Mouse (Mus musculus) spleen, postnatal 36 days (tissue): ENCODE measurements at regions not wholly inside any gene's neighbourhood (a gene's known extent, or its start where the extent isn't known, plus 50 kb on each side); places are given as distances from the start of the nearest gene placed in this dataset.

Experiments
- DNase-seq, 2 experiments: peaks; one replicate each; pipeline ENCODE4 v3.0.0; 2022; ENCODE audit warnings: low spot score in 2 of 2, mixed read lengths in 1 of 2

GRCm38 (mm10) chr2:47945061-47945460 is 868.8 kb upstream of the Acvr2a start:
- no peak for DNase-seq

GRCm38 (mm10) chr2:47991132-47991531 is 822.8 kb upstream of the Acvr2a start:
- no peak for DNase-seq

DNA sequence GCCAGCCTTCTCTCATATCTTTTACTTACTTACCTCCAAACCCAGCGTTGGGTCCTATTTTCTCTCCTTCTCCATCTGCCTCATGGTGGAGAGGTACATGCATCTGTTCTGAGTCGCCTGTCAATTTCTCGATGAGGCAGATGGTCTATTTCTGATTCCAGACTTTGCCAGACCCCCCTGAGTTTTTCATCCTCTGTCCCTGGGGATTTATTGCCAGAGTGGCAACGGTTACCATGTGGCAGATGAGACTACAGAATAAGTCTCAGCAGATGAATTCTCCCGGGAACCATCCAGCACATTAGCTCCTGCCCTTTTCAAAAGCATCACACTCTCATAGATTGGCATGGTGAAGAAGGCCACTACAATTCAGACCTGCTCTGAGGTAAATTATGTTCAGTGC is 819.7 kb upstream of the Acvr2a start:
- no peak for DNase-seq

- no peak for DNase-seq
These were observed 812.7 kb upstream of the Acvr2a start for GRCm38 (mm10) chr2:48001230-48001629.

DNA sequence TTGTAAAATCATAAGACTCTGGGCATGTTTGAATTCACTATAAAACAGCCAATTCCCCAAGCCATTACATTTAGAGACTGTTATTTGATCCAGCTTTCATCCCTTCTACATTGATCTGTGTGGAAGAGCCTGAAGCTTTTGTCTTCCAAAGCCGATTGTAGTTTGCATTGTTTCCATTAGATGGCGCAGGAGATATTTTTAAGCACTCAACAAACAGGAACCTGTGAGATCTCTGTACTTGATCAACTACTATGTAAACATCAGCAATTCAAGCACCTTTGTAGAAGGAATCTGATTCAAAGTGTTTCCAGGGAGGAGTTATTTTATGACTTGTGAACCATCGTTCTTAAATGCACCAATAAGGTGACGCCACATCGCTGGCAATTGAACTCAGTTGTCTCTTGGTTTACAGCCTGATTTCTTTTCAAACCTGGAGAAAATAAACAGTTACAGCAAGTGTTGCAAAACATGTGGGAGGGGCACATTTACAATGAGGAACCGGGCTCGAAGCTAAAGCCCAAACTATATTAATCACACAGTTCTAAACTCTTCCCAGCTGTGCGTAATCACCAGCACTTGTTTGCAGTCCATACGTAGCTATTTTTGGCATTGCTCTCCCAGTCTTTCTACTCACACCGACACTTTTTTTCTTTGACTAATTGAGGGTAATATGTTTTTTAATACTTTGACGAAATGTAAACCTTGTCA is 812.0 kb upstream of the Acvr2a start:
- DNase-seq, result peak; percentile 2 to 3

DNA sequence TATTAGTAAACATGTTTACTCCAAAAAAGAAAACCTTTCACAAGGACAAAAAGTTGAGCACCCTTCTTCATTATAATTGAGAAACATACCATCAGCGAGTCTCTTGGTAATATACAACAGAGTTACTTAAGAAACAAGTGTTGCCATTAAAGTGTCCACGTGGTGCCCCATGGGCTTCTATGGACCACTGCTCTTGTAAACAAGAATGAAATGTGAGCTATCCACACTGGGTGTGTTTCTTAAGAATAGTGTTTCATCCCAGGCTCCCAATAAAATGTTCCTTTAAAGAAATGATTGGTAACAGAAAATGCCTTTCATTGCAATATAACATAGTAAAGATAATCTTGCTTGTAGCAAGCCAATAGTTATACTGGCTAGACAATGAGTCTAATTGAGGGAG is 803.6 kb upstream of the Acvr2a start:
- DNase-seq, result no peak

- DNase-seq, result no peak
These were observed 786.4 kb upstream of the Acvr2a start for GRCm38 (mm10) chr2:48027559-48027958.

GRCm38 (mm10) chr2:48061375-48061774 is 752.5 kb upstream of the Acvr2a start:
- no peak for DNase-seq

DNA sequence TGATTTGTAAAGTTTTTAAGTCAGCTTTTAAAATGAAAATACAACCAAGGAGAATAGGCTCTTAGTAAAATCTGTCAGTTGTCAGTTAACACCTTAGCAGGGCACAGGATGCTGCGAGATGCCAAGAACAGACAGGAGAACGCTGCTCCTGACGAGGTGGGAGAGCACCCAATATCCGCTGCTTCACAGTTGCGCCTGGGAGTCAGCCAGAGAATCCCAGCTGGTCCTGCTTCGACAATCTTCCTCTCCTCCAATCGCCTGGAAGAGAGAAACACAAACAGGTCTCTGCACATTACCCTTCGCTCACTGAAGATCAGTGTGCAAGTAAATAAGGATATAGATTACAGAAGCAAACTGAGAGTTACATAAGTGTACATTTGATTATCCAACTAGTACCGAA is 750.5 kb upstream of the Acvr2a start:
- no peak for DNase-seq

DNA sequence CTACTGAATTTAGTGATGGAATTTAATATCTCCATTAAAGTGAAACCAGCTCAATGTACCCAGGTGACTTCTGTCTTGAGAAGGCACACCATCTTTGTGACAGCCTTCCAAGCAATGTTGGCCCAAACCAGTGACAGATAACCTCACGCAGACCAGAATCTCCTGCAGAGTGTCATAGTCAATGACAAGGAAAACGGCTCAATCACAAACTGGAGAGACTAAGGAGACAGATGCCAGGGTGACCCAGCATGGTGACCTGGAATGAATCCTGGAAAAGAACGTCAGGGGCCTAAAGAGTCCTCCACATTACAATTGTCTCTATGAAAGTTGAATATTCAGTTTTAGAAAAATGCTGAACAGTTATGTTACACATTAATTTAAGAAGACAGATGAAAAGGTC is 748.7 kb upstream of the Acvr2a start:
- DNase-seq, result no peak

GRCm38 (mm10) chr2:48082120-48082799 is 731.6 kb upstream of the Acvr2a start:
- no peak for DNase-seq

DNA sequence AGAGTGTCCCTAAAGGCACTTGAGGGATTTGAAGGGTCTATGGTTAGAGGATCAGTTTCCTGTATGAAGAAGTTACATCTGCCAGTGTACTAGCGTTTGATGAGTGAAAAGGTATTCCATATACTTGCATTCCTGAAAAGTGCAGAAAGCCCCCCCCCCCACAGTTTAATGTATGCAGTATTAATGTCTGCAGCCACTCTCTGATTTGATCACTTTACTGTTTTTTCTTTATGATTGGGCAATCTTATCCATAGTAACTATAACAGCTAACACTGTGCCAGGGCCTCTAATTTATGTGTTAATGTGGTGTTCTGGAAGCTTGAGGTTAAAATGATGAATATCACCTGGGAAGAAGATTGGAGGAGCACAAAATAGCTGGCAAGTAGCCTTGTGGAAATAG is 715.6 kb upstream of the Acvr2a start:
- no peak for DNase-seq

GRCm38 (mm10) chr2:48098931-48099531 is 714.9 kb upstream of the Acvr2a start:
- no peak for DNase-seq

- no peak for DNase-seq
These were observed 690.2 kb upstream of the Acvr2a start for GRCm38 (mm10) chr2:48123662-48124061.

GRCm38 (mm10) chr2:48138051-48138611 is 675.8 kb upstream of the Acvr2a start:
- DNase-seq, result no peak

GRCm38 (mm10) chr2:48141281-48141680 is 672.6 kb upstream of the Acvr2a start:
- no peak for DNase-seq

DNA sequence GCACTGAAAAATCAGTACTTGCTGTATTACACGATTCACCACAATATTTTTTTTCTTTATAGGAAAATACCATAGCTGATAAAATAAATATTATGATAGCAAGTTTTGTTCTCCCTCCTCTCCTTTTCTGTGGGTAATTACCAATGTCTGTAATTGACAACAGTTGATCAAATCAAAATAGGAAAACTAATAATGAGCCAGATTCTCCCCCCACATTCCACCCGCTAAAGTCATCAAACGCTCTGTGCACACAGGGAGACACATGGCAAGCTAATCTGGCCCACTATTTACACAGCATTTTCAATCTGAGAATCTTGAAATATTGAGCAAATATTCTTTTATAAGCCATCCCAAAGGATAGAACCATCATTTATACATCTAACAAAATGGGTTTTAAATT is 659.2 kb upstream of the Acvr2a start:
- no peak for DNase-seq

GRCm38 (mm10) chr2:48172626-48173025 is 641.3 kb upstream of the Acvr2a start:
- DNase-seq, result no peak

DNA sequence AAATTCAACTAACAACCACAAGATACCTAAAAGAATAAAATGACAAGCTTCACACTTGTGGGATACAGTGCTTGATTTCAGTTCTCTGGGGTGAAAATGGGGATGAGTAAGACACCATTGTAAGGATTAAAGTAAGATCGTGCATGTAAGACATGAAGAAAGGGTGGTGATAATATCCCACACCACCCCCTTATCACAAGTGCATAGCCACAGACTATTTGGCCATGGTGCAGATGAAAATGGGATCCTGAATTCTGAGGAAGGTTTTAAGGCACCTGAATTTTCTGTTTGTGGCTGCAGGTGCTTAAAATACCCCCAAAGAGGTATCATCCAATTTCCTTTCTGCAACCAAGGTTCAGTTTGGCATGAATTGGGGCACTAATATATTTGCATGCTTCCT is 627.7 kb upstream of the Acvr2a start:
- DNase-seq, result no peak

DNA sequence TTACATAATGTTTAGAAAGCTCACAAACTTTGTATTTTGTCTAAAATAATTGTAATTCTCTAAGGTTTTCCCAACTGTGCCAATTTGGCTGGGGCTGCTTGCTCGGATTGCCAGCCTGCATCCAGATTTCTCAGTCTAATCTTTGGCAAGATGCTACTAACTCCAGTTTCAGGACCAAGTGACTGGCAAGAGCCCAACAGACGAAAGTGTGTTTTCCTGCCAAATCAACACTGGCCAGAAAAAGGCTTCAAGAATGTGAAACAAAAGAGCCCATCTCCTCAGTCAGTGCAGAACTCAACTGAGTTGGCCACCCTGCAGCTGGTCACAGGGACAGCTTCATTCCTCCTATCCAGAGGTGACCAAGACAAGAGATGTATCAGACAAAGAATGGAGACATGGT is 627.3 kb upstream of the Acvr2a start:
- DNase-seq, result no peak

DNA sequence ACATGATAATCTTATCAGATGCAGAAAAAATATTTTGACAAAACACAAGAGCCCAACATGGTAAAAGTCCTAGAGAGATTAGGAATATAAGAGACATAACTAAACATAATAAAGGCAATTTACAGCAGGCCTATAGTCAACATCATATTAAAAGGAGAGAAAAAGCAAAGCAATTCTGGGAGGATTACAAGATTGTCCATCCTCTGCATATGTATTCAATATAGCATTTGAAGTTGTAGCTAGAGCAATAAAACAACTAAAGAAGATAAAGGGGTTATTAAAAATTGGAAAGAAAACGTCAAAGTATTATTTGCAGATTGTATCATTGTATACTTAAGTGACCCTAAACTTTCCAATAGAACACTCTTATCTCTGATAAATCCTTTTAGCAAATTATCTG is 602.1 kb upstream of the Acvr2a start:
- no peak for DNase-seq

GRCm38 (mm10) chr2:48220771-48221170 is 593.1 kb upstream of the Acvr2a start:
- DNase-seq, result no peak
